Mouse (Mus musculus): ENCODE measurements at regions not wholly inside any gene's neighbourhood (a gene's known extent, or its start where the extent isn't known, plus 50 kb on each side); places are given as distances from the start of the nearest gene placed in this dataset.

DNA sequence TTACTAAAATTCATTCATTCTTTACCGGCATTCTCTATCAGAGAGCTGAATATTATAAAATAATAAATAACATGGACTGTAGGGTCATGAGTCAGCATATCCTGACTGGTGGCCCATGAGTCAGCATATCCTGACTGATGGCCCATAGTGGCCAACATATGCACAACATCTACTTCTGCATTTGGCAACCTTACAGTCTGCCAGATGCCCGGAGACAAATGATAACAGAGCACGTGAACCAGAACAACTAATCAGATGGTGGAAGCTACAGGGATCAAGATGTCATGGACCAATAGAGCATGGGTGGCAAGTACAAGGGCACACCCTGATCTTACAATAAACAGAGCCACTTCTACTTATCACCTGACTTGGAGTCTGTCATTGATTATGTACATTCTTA is 849.4 kb upstream of the Msl3l2 start:
- TF ChIP-seq CTCF (IDR thresholded peaks at IDR 0.05) (no peak), EP300 (IDR thresholded peaks at IDR 0.05) (no peak)

Data from lung, postnatal 0 days (tissue).